In the genomic region with DNA sequence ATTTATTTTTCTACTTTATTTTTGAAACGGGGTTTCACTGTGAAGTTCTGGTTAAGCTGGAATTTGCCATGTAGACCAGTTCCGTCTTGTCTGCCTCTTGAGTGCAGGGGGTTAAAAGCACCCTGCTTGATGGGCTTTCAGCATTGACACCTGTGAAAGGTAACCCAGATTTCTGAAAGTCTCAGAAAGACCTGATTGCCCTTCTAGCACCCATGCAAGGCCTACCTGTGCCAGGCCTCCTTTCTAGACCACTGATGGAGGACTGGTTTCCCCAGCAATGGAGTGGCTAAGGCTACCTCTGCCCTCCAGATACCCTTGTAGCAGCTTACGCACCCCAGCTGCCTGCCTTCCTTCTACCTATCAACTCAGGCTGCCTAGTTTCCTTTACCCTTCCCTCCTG, we compare ENCODE assay signal across 8 mouse cellular contexts. TPM values are rescaled to one million over a fixed set of nuclear protein-coding genes. Genes with fewer than 3 reads are reported as not detected.
DNase-seq lines count a peak whose midpoint lies in the region; ATAC-seq and TF ChIP-seq lines count a peak whose summit lies in the region.

No protein-coding gene starts in this region.

- no peak for TF ChIP-seq CTCF in liver, adult 2 months (IDR thresholded peaks at IDR 0.05; ENCODE audit: low read depth, low read length)
- no peak for TF ChIP-seq CTCF in intestine, postnatal 0 days (IDR thresholded peaks at IDR 0.05; ENCODE audit: low read depth)

- H3K4me3 ChIP-seq in liver, adult 2 months (ENCODE audit: insufficient read depth, low read depth, low read length) = no peak overlapping the region
- peak overlapping the region; percentile 86 for H3K4me3 ChIP-seq in embryonic facial prominence, embryonic 14.5 days (ENCODE audit: low read depth, low read length)
- peak overlapping the region; percentile 82 for H3K4me3 ChIP-seq in intestine, postnatal 0 days (ENCODE audit: low read depth, low read length)
- H3K4me3 ChIP-seq in neural tube, embryonic 13.5 days = peak overlapping the region; percentile 96

- DNase-seq in liver, adult 2 months (ENCODE audit: extremely low read depth, low read depth, low spot score) = no peak
- DNase-seq in liver = no peak
- DNase-seq in embryonic facial prominence, embryonic 14.5 days (ENCODE audit: low spot score) = no peak
- DNase-seq in adrenal gland, postnatal 10 days = no peak
- DNase-seq in cerebellum, postnatal 4 days (ENCODE audit: low spot score in 2 of 2) = no peak

- H3K4me2 ChIP-seq in embryonic facial prominence, embryonic 14.5 days (ENCODE audit: low read depth, low read length) = peak overlapping the region; percentile 85
- H3K4me2 ChIP-seq in intestine, postnatal 0 days (replicated peaks; ENCODE audit: low read depth) = peak overlapping the region; percentile 77
- peak overlapping the region; percentile 91 for H3K4me2 ChIP-seq in neural tube, embryonic 13.5 days

- peak overlapping the region; percentile 54 for H3K27ac ChIP-seq in liver, adult 2 months (replicated peaks; ENCODE audit: insufficient read depth, low read depth, low read length)
- peak overlapping the region; percentile 96 for H3K27ac ChIP-seq in embryonic facial prominence, embryonic 14.5 days (replicated peaks; ENCODE audit: low read depth, low read length)
- H3K27ac ChIP-seq in intestine, postnatal 0 days (ENCODE audit: low read depth, low read length) = 0 out of 2 replicates have a peak overlapping the region, but pooled peaks have one; percentile 15
- peak overlapping the region; percentile 99 for H3K27ac ChIP-seq in neural tube, embryonic 13.5 days (replicated peaks)

- H3K9ac ChIP-seq in liver, adult 2 months (ENCODE audit: low read depth, low read length) = peak overlapping the region; percentile 76; the same call in 1 of the 2 replicates
- peak overlapping the region; percentile 85 for H3K9ac ChIP-seq in embryonic facial prominence, embryonic 14.5 days (ENCODE audit: low read depth, low read length)
- H3K9ac ChIP-seq in intestine, postnatal 0 days (ENCODE audit: low read depth, low read length) = peak overlapping the region; percentile 91
- peak overlapping the region; percentile 96 for H3K9ac ChIP-seq in neural tube, embryonic 13.5 days

- WGBS in liver, adult 2 months = 51% methylated on average over 3 of the region's 3 CpGs
- 56% methylated on average over 3 of the region's 3 CpGs for WGBS in embryonic facial prominence, embryonic 14.5 days
- 50% methylated on average over 3 of the region's 3 CpGs for WGBS in intestine, postnatal 0 days
- WGBS in neural tube, embryonic 13.5 days = 65% methylated on average over 3 of the region's 3 CpGs

- H3K79me2 ChIP-seq in liver, adult 2 months (ENCODE audit: control insufficient read depth, insufficient read depth, low read length) = peaks cover 14% of the 10 kb centered on the region

- peaks cover 14% of the 10 kb centered on the region for H3K4me1 ChIP-seq in liver, adult 2 months (ENCODE audit: control insufficient read depth, insufficient read depth, low read length)
- peaks cover 6% of the 10 kb centered on the region for H3K4me1 ChIP-seq in embryonic facial prominence, embryonic 14.5 days (ENCODE audit: control insufficient read depth, insufficient read depth, low read length)
- no peaks in the 10 kb centered on the region for H3K4me1 ChIP-seq in intestine, postnatal 0 days (replicated peaks; ENCODE audit: control insufficient read depth, insufficient read depth, low read length)
- H3K4me1 ChIP-seq in neural tube, embryonic 13.5 days (replicated peaks) = peaks cover 41% of the 10 kb centered on the region

- TF ChIP-seq POLR2A in liver, adult 2 months (IDR thresholded peaks at IDR 0.05; ENCODE audit: extremely low read depth, insufficient read depth, low read length) = no peak

- peaks cover 8% of the 10 kb centered on the region; the same call in 1 of the 2 replicates for H3K36me3 ChIP-seq in liver, adult 2 months (ENCODE audit: control insufficient read depth, insufficient read depth, low read length)
- H3K36me3 ChIP-seq in embryonic facial prominence, embryonic 14.5 days (ENCODE audit: control insufficient read depth, insufficient read depth, low read length) = peaks cover 19% of the 10 kb centered on the region
- peaks cover 18% of the 10 kb centered on the region for H3K36me3 ChIP-seq in intestine, postnatal 0 days (ENCODE audit: control insufficient read depth, insufficient read depth)
- peaks cover 22% of the 10 kb centered on the region for H3K36me3 ChIP-seq in neural tube, embryonic 13.5 days

- no peaks in the 10 kb centered on the region for H3K27me3 ChIP-seq in liver, adult 2 months (ENCODE audit: control insufficient read depth, insufficient read depth, low read length)
- H3K27me3 ChIP-seq in embryonic facial prominence, embryonic 14.5 days (replicated peaks; ENCODE audit: control insufficient read depth, insufficient read depth, low read length) = no peaks in the 10 kb centered on the region
- H3K27me3 ChIP-seq in intestine, postnatal 0 days (replicated peaks; ENCODE audit: control insufficient read depth, insufficient read depth, low read length) = no peaks in the 10 kb centered on the region
- H3K27me3 ChIP-seq in neural tube, embryonic 13.5 days = no peaks in the 10 kb centered on the region

- no peak for ATAC-seq in embryonic facial prominence, embryonic 14.5 days (ENCODE audit: low read depth)
- no peak for ATAC-seq in intestine, postnatal 0 days
- ATAC-seq in neural tube, embryonic 13.5 days (ENCODE audit: low read depth) = no peak
- no peak for ATAC-seq in granulocyte monocyte progenitor cell, adult 5-6 weeks (replicated peaks; ENCODE audit: poor library complexity, severe bottlenecking)

- H3K9me3 ChIP-seq in embryonic facial prominence, embryonic 14.5 days (ENCODE audit: control insufficient read depth, low read length) = no peaks in the 10 kb centered on the region
- H3K9me3 ChIP-seq in intestine, postnatal 0 days (ENCODE audit: control insufficient read depth) = no peaks in the 10 kb centered on the region
- no peaks in the 10 kb centered on the region for H3K9me3 ChIP-seq in neural tube, embryonic 13.5 days

RNA-seq across cellular contexts. Expression of gene Atp6v0c, which starts 0.6 kb away (rescaled TPM):
- 40.0 and 68.4 TPM in 2 replicates for total RNA-seq in liver, adult 2 months (2014; rRNA removed)
- 625 and 644 TPM in 2 replicates for polyA plus RNA-seq in liver, adult 2 months (2012; rRNA removed)
- polyA plus RNA-seq in embryonic facial prominence, embryonic 14.5 days (2014; fragmentation: Nextera tagmentation; extraction: Ambion mirVana) = 573 and 574 TPM in 2 replicates
- 1,362 and 1,364 TPM in 2 replicates for polyA plus RNA-seq in intestine, postnatal 0 days (2015; fragmentation: Nextera tagmentation; extraction: Ambion mirVana)
- 947 and 1,089 TPM in 2 replicates for polyA plus RNA-seq in neural tube, embryonic 13.5 days (2015; fragmentation: Nextera tagmentation; extraction: Ambion mirVana)
- total RNA-seq in adrenal gland, postnatal 10 days (2021) = 100 to 1,000 TPM; 286 to 329 TPM
- total RNA-seq in granulocyte monocyte progenitor cell, adult 5-6 weeks (2014; fragmentation: Nextera tagmentation) = 422 and 477 TPM in 2 replicates
- total RNA-seq in granulocyte monocyte progenitor cell, adult 5-6 weeks (2017) = 134 and 143 TPM in 2 replicates

RNA-seq across cellular contexts. Expression of gene Amdhd2, which starts 6.6 kb away (rescaled TPM):
- total RNA-seq in liver, adult 2 months (2014; rRNA removed) = 19.3 and 23.8 TPM in 2 replicates
- 26.7 and 35.4 TPM in 2 replicates for polyA plus RNA-seq in liver, adult 2 months (2012; rRNA removed)
- 28.3 and 33.3 TPM in 2 replicates for polyA plus RNA-seq in embryonic facial prominence, embryonic 14.5 days (2014; fragmentation: Nextera tagmentation; extraction: Ambion mirVana)
- 159 and 172 TPM in 2 replicates for polyA plus RNA-seq in intestine, postnatal 0 days (2015; fragmentation: Nextera tagmentation; extraction: Ambion mirVana)
- polyA plus RNA-seq in neural tube, embryonic 13.5 days (2015; fragmentation: Nextera tagmentation; extraction: Ambion mirVana) = 30.4 and 37.4 TPM in 2 replicates
- 10 to 100 TPM; 36.6 to 44.2 TPM for total RNA-seq in adrenal gland, postnatal 10 days (2021)
- 60.4 and 63.2 TPM in 2 replicates for total RNA-seq in granulocyte monocyte progenitor cell, adult 5-6 weeks (2014; fragmentation: Nextera tagmentation)
- 54.4 and 66.4 TPM in 2 replicates for total RNA-seq in granulocyte monocyte progenitor cell, adult 5-6 weeks (2017)

RNA-seq across cellular contexts. Expression of gene Pdpk1, which starts 19.4 kb away (rescaled TPM):
- total RNA-seq in liver, adult 2 months (2014; rRNA removed) = 19.7 and 23.6 TPM in 2 replicates
- 8.6 and 10.2 TPM in 2 replicates for polyA plus RNA-seq in liver, adult 2 months (2012; rRNA removed)
- 40.6 and 46.3 TPM in 2 replicates for polyA plus RNA-seq in embryonic facial prominence, embryonic 14.5 days (2014; fragmentation: Nextera tagmentation; extraction: Ambion mirVana)
- 24.7 and 28.4 TPM in 2 replicates for polyA plus RNA-seq in intestine, postnatal 0 days (2015; fragmentation: Nextera tagmentation; extraction: Ambion mirVana)
- 54.0 and 63.8 TPM in 2 replicates for polyA plus RNA-seq in neural tube, embryonic 13.5 days (2015; fragmentation: Nextera tagmentation; extraction: Ambion mirVana)
- total RNA-seq in adrenal gland, postnatal 10 days (2021) = 10 to 100 TPM; 46.8 to 53.3 TPM
- total RNA-seq in granulocyte monocyte progenitor cell, adult 5-6 weeks (2014; fragmentation: Nextera tagmentation) = 32.4 and 33.0 TPM in 2 replicates
- 34.7 and 39.4 TPM in 2 replicates for total RNA-seq in granulocyte monocyte progenitor cell, adult 5-6 weeks (2017)

RNA-seq across cellular contexts. Expression of gene Tbc1d24, which starts 35.2 kb away (rescaled TPM):
- total RNA-seq in liver, adult 2 months (2014; rRNA removed) = 13.3 and 22.2 TPM in 2 replicates
- polyA plus RNA-seq in liver, adult 2 months (2012; rRNA removed) = 23.6 and 31.5 TPM in 2 replicates
- polyA plus RNA-seq in embryonic facial prominence, embryonic 14.5 days (2014; fragmentation: Nextera tagmentation; extraction: Ambion mirVana) = 4.6 and 6.4 TPM in 2 replicates
- polyA plus RNA-seq in intestine, postnatal 0 days (2015; fragmentation: Nextera tagmentation; extraction: Ambion mirVana) = 3.1 and 3.4 TPM in 2 replicates
- polyA plus RNA-seq in neural tube, embryonic 13.5 days (2015; fragmentation: Nextera tagmentation; extraction: Ambion mirVana) = 17.8 and 22.0 TPM in 2 replicates
- 10 to 100 TPM; 12.0 to 16.4 TPM for total RNA-seq in adrenal gland, postnatal 10 days (2021)
- 12.4 and 27.9 TPM in 2 replicates for total RNA-seq in granulocyte monocyte progenitor cell, adult 5-6 weeks (2014; fragmentation: Nextera tagmentation)
- 4.8 and 6.4 TPM in 2 replicates for total RNA-seq in granulocyte monocyte progenitor cell, adult 5-6 weeks (2017)

RNA-seq across cellular contexts. Expression of gene Ntn3, which starts 39.2 kb away (rescaled TPM):
- 2.3 and 2.8 TPM in 2 replicates for total RNA-seq in liver, adult 2 months (2014; rRNA removed)
- polyA plus RNA-seq in liver, adult 2 months (2012; rRNA removed) = 7.4 and 7.8 TPM in 2 replicates
- polyA plus RNA-seq in embryonic facial prominence, embryonic 14.5 days (2014; fragmentation: Nextera tagmentation; extraction: Ambion mirVana) = 9.6 and 10.7 TPM in 2 replicates
- polyA plus RNA-seq in intestine, postnatal 0 days (2015; fragmentation: Nextera tagmentation; extraction: Ambion mirVana) = 2.0 and 2.1 TPM in 2 replicates
- polyA plus RNA-seq in neural tube, embryonic 13.5 days (2015; fragmentation: Nextera tagmentation; extraction: Ambion mirVana) = 5.9 TPM in 2 replicates
- total RNA-seq in adrenal gland, postnatal 10 days (2021) = 1 to 10 TPM; 3.1 to 4.2 TPM
- total RNA-seq in granulocyte monocyte progenitor cell, adult 5-6 weeks (2014; fragmentation: Nextera tagmentation) = 0.11 TPM in 1 of 2 replicates, not detected in the other
- total RNA-seq in granulocyte monocyte progenitor cell, adult 5-6 weeks (2017) = 0.04 TPM in 1 of 2 replicates, not detected in the other

Comparison
In these comparisons a context has a peak if more than half of its experiments do, and no peak if none do; other contexts are left out.
1. H3K27ac ChIP-seq: peak in every context shown above with its lines; median percentile 99 in neural tube, embryonic 13.5 days; 96 in embryonic facial prominence, embryonic 14.5 days; 54 in liver, adult 2 months; 15 in intestine, postnatal 0 days.